Comparison of ENCODE assay signal across 18 mouse cellular contexts in the genomic region with DNA sequence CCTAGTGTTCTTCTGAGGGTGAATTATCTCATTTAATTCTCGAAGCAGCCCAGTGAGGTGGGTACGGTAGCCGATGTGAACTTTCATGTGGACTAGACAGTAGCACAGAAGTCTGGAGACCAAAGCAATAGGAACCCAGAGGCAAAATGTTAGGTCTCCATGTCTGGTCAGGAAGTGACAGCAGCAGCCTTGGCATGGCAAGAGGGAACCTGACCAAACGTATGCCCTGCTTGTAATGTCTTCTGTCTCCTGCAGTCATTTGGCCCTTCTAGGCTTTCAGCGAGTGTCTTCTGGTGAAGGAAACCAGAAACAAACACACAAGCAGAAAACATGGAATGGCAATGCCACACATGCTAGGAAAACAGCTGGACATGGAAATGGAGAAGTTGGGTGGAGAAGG. TPM values are rescaled to one million over a fixed set of nuclear protein-coding genes. Genes with fewer than 3 reads are reported as not detected.
"Had no signal": no experiment of that assay in that cellular context is flagged by ENCODE, and none has a peak within 500 bp of the region (broad histone marks: within the 10 kb centered on the region; RNA-seq: fewer than 3 reads in every experiment).

No protein-coding gene starts in this region.

- H3K9ac ChIP-seq: liver, embryonic 13.5 days; liver, embryonic 15.5 days; liver, postnatal 0 days; lung, embryonic 15.5 days; midbrain, embryonic 13.5 days; neural tube, embryonic 12.5 days had no signal

- ATAC-seq: liver, postnatal 0 days; lung, postnatal 0 days had no signal

- DNase-seq: liver, embryonic 13.5 days; liver, postnatal 0 days; lung, adult 2 months; lung, postnatal 14 days; lung, postnatal 36 days; right cerebral cortex, postnatal 25 days; right cerebral cortex, postnatal 4 days; spleen, adult 18-20 months had no signal

- H3K36me3 ChIP-seq: liver, embryonic 13.5 days; liver, embryonic 15.5 days; lung, embryonic 15.5 days; midbrain, embryonic 13.5 days; neural tube, embryonic 12.5 days had no signal

- H3K4me2 ChIP-seq: liver, embryonic 11.5 days; liver, embryonic 13.5 days; liver, embryonic 15.5 days; lung, embryonic 15.5 days; midbrain, embryonic 11.5 days; midbrain, embryonic 13.5 days; neural tube, embryonic 12.5 days had no signal

- H3K27ac ChIP-seq: liver, embryonic 13.5 days; liver, embryonic 15.5 days; lung, embryonic 15.5 days; macrophage; midbrain, embryonic 13.5 days; neural tube, embryonic 12.5 days had no signal

- H3K4me1 ChIP-seq: liver, embryonic 15.5 days; neural tube, embryonic 12.5 days had no signal

- H3K27me3 ChIP-seq: liver, embryonic 13.5 days; liver, embryonic 15.5 days; lung, embryonic 15.5 days had no signal

- H3K4me3 ChIP-seq: liver, embryonic 13.5 days; liver, embryonic 15.5 days; lung, embryonic 15.5 days; megakaryocyte, embryonic 14.5 days; midbrain, embryonic 13.5 days; neural tube, embryonic 12.5 days had no signal

- H3K9me3 ChIP-seq: liver, embryonic 13.5 days; liver, embryonic 15.5 days; lung, embryonic 15.5 days; megakaryocyte, embryonic 14.5 days; midbrain, embryonic 13.5 days; neural tube, embryonic 12.5 days had no signal

RNA-seq across cellular contexts. Expression of a gene that starts 29.1 kb away (rescaled TPM):
- total RNA-seq: monocyte, adult 5-6 weeks had no signal
- polyA plus RNA-seq: liver, embryonic 13.5 days; liver, embryonic 15.5 days; liver, postnatal 0 days; macrophage had no signal
